Mouse (Mus musculus) small intestine, adult 2 months (tissue): ENCODE measurements at regions not wholly inside any gene's neighbourhood (a gene's known extent, or its start where the extent isn't known, plus 50 kb on each side); places are given as distances from the start of the nearest gene placed in this dataset.

Source experiments
- CTCF ChIP-seq: fragments of 200-500 bp; IDR thresholded peaks from 2 replicates; pipeline ENCODE4 v1.5.1; 2012; ENCODE audit warnings: low read depth, mild to moderate bottlenecking, control low read depth, inconsistent platforms, low read length, moderate library complexity, mixed read lengths; ENCODE audit not compliant: insufficient replicate concordance, insufficient read length; ENCODE audit errors: extremely low read depth
- POLR2A ChIP-seq: fragments of 200-500 bp; IDR thresholded peaks from 2 replicates; pipeline ENCODE4 v1.6.1; 2012; ENCODE audit warnings: low read depth, mild to moderate bottlenecking, control low read depth, inconsistent platforms, low read length, moderate library complexity

DNA sequence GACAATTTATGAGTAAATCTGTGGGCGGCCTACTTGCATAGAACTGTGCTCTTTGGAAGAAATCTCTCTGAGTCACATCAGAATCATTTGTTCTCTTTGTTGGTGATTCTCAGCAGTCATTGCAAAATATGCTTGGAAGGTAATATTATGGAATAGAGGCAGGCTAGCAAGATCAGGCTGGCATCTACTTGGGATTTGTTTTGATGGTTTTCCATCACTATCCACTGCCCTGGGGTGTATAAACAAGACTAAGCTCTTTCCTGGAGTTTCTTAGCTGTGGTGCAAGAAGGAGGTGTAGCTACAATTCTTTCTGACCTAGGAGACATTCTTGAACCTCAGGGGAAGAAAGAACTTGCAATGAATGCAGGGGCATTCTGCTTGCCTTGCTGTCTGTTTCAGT lies 96.3 kb upstream of the Cyyr1 start:
- TF ChIP-seq POLR2A, result no peak
- TF ChIP-seq CTCF, result no peak
